Mouse (Mus musculus): ENCODE measurements around the gene Hemk1. TPM values are rescaled to one million over a fixed set of nuclear protein-coding genes. Genes with fewer than 3 reads are reported as not detected.

Hemk1 gene
- polyA plus RNA-seq, 1 experiment from 2014 or later: 11.5 TPM

DNA sequence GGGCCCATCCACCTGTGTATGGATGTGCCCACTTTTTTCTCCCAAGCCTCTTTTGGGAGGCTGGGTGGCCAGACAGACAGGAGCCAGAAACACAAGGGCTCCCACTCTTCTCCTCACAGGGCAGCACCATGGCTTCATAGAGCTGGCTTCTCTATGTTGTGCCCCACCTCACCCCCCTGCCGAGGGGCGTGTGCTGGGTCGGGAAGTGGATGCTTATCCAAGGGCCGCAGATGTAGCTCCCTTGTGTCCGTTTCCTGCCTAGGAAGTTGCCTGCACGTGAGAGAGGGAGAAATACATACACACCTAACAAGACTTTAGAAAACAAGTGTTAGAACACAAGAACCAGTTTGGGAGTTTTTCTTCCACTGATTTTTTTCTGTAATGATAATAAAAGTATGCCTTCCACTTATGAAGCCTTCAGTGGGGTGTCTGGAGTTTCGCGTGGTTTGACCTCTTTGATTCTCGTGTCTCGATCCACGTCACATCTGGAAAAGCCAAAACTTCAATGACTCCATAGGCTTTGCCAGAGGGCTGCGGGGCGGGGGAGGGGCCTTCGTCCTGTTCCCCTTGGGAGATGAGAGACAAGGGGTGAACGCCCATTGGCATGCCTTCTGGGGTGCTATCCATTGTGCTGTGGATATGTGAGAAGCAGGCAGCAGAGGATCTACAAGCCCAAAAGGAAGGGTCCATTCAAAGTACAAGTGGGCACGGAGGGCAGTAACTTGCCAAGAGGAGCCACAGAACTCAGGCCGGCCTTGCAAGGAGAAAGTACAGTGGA is 36.4 kb downstream of the Hemk1 start:
- WGBS: 69% methylated on average over 17 of the region's 17 CpGs
- ATAC-seq (ENCODE audit: low read depth): no peak
- peak overlapping the region; percentile 64 for H3K27ac ChIP-seq (ENCODE audit: low read length)
- H3K36me3 ChIP-seq (ENCODE audit: control insufficient read depth, insufficient read depth, low read length): peaks cover 14% of the 10 kb centered on the region
- no peaks in the 10 kb centered on the region for H3K9me3 ChIP-seq (ENCODE audit: control insufficient read depth, low read length)
- no peaks in the 10 kb centered on the region for H3K27me3 ChIP-seq (ENCODE audit: control insufficient read depth, insufficient read depth, low read depth, low read length)
- no peak overlapping the region for H3K4me3 ChIP-seq (ENCODE audit: low read length)
- peaks cover 27% of the 10 kb centered on the region for H3K4me1 ChIP-seq (replicated peaks; ENCODE audit: control insufficient read depth, insufficient read depth, low read length)
- H3K9ac ChIP-seq (ENCODE audit: low read length): no peak overlapping the region
- no peak overlapping the region for H3K4me2 ChIP-seq (ENCODE audit: low read depth, low read length)

DNA sequence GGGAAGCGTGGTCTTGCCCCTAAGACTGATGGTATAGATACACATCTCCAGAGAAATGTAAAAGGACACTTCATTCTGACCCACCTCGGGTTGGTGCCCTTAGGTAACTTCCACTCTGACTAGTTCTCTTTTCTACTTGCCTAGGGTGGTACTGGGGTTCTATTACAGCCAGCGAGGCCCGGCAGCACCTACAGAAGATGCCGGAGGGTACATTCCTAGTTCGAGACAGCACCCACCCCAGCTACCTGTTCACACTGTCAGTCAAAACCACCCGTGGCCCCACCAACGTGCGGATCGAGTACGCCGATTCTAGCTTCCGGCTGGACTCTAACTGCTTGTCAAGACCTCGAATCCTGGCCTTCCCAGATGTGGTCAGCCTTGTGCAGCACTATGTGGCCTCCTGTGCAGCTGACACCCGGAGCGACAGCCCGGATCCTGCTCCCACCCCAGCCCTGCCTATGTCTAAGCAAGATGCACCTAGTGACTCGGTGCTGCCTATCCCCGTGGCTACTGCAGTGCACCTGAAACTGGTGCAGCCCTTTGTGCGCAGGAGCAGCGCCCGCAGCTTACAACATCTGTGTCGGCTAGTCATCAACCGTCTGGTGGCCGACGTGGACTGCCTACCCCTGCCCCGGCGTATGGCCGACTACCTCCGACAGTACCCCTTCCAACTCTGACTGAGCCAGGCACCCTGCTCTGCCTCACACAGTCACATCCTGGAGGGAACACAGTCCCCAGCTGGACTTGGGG is 37.8 kb downstream of the Hemk1 start:
- Histone ChIP-seq H3K27me3 (ENCODE audit: control insufficient read depth, insufficient read depth, low read depth, low read length) (no peaks in the 10 kb centered on the region), H3K4me2 (ENCODE audit: low read depth, low read length) (no peak overlapping the region), H3K9me3 (ENCODE audit: control insufficient read depth, low read length) (no peaks in the 10 kb centered on the region), H3K4me1 (replicated peaks; ENCODE audit: control insufficient read depth, insufficient read depth, low read length) (peaks cover 24% of the 10 kb centered on the region), H3K36me3 (ENCODE audit: control insufficient read depth, insufficient read depth, low read length) (peaks cover 14% of the 10 kb centered on the region), H3K4me3 (ENCODE audit: low read length) (no peak overlapping the region), H3K27ac (ENCODE audit: low read length) (no peak overlapping the region), H3K9ac (ENCODE audit: low read length) (no peak overlapping the region)
- no peak for ATAC-seq (ENCODE audit: low read depth)
- WGBS: 90% methylated on average over 30 of the region's 30 CpGs

DNA sequence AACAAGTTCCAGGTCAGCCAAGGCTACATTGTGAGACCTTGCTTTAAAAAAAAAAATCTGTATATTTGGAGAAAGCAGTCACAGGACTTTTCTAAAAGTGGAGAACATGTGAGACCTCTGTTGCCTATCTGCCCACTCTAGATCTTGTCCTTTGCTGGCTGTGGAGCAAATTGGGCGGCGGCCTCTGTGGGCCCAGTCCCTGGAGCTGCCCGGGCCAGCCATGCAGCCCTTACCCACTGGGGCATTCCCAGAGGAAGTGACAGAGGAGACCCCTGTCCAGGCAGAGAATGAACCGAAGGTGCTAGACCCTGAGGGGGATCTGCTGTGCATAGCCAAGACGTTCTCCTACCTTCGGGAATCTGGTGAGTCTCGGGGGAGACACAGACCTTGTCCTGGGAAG is 38.4 kb downstream of the Hemk1 start:
- H3K36me3 ChIP-seq (ENCODE audit: control insufficient read depth, insufficient read depth, low read length): peaks cover 14% of the 10 kb centered on the region
- H3K4me1 ChIP-seq (replicated peaks; ENCODE audit: control insufficient read depth, insufficient read depth, low read length): peaks cover 21% of the 10 kb centered on the region
- no peaks in the 10 kb centered on the region for H3K27me3 ChIP-seq (ENCODE audit: control insufficient read depth, insufficient read depth, low read depth, low read length)
- ATAC-seq (ENCODE audit: low read depth): no peak
- no peak overlapping the region for H3K4me2 ChIP-seq (ENCODE audit: low read depth, low read length)
- WGBS: 81% methylated on average over 7 of the region's 7 CpGs
- H3K9ac ChIP-seq (ENCODE audit: low read length): no peak overlapping the region
- H3K9me3 ChIP-seq (ENCODE audit: control insufficient read depth, low read length): no peaks in the 10 kb centered on the region
- no peak overlapping the region for H3K4me3 ChIP-seq (ENCODE audit: low read length)
- no peak overlapping the region for H3K27ac ChIP-seq (ENCODE audit: low read length)

DNA sequence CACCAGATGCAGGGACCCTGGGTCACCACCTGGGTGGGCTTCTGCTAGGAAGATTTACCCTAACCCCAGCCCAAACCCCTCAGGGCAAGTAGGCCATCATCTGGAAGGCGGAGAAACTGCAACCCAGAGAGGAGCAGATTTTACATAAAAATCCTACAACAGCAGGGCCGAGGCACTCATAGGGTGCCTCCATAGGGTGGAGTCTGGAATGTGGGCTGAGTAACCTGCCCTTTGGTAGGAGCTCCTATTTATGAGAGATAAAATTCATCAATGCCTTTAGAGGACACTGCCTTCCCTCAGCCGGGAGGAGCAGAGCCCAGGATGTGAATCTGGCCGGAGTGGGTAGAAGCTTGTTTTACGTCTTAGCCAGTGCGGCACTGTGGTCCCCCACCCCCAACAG is 39.3 kb downstream of the Hemk1 start:
- Histone ChIP-seq H3K27me3 (ENCODE audit: control insufficient read depth, insufficient read depth, low read depth, low read length) (no peaks in the 10 kb centered on the region), H3K9ac (ENCODE audit: low read length) (peak overlapping the region; percentile 54), H3K27ac (ENCODE audit: low read length) (peak overlapping the region; percentile 80), H3K4me2 (ENCODE audit: low read depth, low read length) (peak overlapping the region; percentile 91), H3K4me1 (replicated peaks; ENCODE audit: control insufficient read depth, insufficient read depth, low read length) (peaks cover 21% of the 10 kb centered on the region), H3K36me3 (ENCODE audit: control insufficient read depth, insufficient read depth, low read length) (peaks cover 14% of the 10 kb centered on the region), H3K9me3 (ENCODE audit: control insufficient read depth, low read length) (no peaks in the 10 kb centered on the region), H3K4me3 (ENCODE audit: low read length) (peak overlapping the region; percentile 80)
- 69% methylated on average over 6 of the region's 6 CpGs for WGBS
- no peak for ATAC-seq (ENCODE audit: low read depth)

DNA sequence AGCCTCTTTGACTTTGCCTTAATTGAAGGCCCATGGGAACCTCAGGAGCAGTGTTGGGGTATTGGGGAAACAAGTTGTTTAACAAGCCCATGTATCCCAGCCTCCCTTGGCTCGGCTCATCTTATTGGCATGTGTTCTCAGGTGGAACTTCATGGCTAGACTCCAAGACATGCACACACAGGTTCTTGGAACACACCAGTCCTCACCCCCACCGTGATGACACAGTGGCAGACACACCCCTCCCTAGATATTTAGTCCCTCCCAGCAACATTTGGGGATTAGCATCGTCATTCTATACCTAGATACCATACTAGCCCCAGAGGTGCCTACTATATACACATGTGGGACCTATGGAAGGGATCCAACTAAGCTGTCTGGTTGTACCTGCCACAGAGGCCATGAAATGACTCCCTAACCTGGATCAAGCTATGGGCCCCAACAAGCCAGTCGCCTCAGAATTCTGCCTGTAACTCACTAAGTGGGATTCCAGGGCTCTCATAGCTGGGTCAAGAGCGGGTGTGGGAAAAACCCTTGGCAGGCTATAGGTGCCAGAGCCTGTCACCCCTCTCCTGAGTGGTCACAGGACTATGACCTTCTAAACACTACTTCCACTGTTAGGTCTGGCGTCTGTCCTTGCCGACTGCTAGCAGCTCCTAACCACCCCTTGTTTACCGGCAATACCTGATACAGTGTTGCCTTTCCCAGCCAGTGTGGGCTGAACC is 39.9 kb downstream of the Hemk1 start:
- peaks cover 21% of the 10 kb centered on the region for H3K4me1 ChIP-seq (replicated peaks; ENCODE audit: control insufficient read depth, insufficient read depth, low read length)
- peak overlapping the region; percentile 91 for H3K9ac ChIP-seq (ENCODE audit: low read length)
- no peak for ATAC-seq (ENCODE audit: low read depth)
- H3K9me3 ChIP-seq (ENCODE audit: control insufficient read depth, low read length): no peaks in the 10 kb centered on the region
- H3K36me3 ChIP-seq (ENCODE audit: control insufficient read depth, insufficient read depth, low read length): peaks cover 14% of the 10 kb centered on the region
- H3K27ac ChIP-seq (ENCODE audit: low read length): peak overlapping the region; percentile 80
- H3K4me3 ChIP-seq (ENCODE audit: low read length): peak overlapping the region; percentile 80
- H3K4me2 ChIP-seq (ENCODE audit: low read depth, low read length): peak overlapping the region; percentile 91
- no peaks in the 10 kb centered on the region for H3K27me3 ChIP-seq (ENCODE audit: control insufficient read depth, insufficient read depth, low read depth, low read length)
- 55% methylated on average over 8 of the region's 8 CpGs for WGBS

DNA sequence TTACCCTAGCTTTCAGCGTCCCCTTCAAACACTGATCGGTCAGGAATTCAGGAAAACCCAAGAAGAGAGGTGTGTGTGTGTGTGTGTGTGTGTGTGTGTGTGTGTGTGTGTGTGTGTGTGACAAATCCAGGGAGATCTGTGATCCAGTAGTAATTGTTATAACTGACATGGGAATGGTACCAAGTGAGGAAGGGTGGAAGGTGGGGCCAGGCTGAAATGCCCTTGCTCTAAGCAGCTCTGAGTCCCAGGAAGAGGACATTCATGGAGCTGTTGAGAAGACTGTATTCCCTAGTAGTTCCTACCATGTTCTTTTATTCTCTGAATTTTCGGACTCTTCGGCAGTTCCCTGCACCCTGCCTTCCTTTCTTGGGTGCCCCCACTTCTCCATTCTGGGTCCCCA is 40.5 kb downstream of the Hemk1 start:
- ATAC-seq (ENCODE audit: low read depth): no peak
- peak overlapping the region; percentile 91 for H3K4me2 ChIP-seq (ENCODE audit: low read depth, low read length)
- peak overlapping the region; percentile 80 for H3K4me3 ChIP-seq (ENCODE audit: low read length)
- no peaks in the 10 kb centered on the region for H3K9me3 ChIP-seq (ENCODE audit: control insufficient read depth, low read length)
- no peaks in the 10 kb centered on the region for H3K27me3 ChIP-seq (ENCODE audit: control insufficient read depth, insufficient read depth, low read depth, low read length)
- peak overlapping the region; percentile 91 for H3K9ac ChIP-seq (ENCODE audit: low read length)
- peaks cover 21% of the 10 kb centered on the region for H3K4me1 ChIP-seq (replicated peaks; ENCODE audit: control insufficient read depth, insufficient read depth, low read length)
- 66% methylated on average over 4 of the region's 4 CpGs for WGBS
- H3K27ac ChIP-seq (ENCODE audit: low read length): peak overlapping the region; percentile 92
- peaks cover 14% of the 10 kb centered on the region for H3K36me3 ChIP-seq (ENCODE audit: control insufficient read depth, insufficient read depth, low read length)

DNA sequence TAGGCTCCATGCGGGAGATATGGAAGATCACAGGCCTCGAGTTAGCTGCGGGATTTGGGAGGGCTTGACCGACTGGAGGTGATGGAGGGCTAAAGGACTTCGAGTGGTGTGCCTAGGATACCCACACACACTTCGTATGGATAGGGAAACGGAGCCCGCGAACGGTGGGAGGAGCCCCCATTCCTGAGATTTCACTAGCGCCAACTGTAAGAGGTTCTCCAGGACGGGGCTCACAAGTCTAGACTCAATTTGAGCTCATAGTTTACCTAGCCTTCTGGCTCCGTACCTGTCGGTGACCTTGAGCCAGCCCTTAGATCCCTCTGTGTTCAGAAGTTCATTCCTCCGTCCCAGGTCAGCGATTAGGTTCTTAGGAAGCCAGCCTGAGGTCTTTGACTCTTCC is 41.1 kb downstream of the Hemk1 start:
- peak overlapping the region; percentile 91 for H3K4me2 ChIP-seq (ENCODE audit: low read depth, low read length)
- peak; percentile 32 for ATAC-seq (ENCODE audit: low read depth)
- peaks cover 16% of the 10 kb centered on the region for H3K4me1 ChIP-seq (replicated peaks; ENCODE audit: control insufficient read depth, insufficient read depth, low read length)
- H3K4me3 ChIP-seq (ENCODE audit: low read length): peak overlapping the region; percentile 80
- WGBS: 2% methylated on average over 16 of the region's 16 CpGs
- peak overlapping the region; percentile 91 for H3K9ac ChIP-seq (ENCODE audit: low read length)
- peak overlapping the region; percentile 92 for H3K27ac ChIP-seq (ENCODE audit: low read length)
- H3K27me3 ChIP-seq (ENCODE audit: control insufficient read depth, insufficient read depth, low read depth, low read length): no peaks in the 10 kb centered on the region
- no peaks in the 10 kb centered on the region for H3K9me3 ChIP-seq (ENCODE audit: control insufficient read depth, low read length)
- peaks cover 14% of the 10 kb centered on the region for H3K36me3 ChIP-seq (ENCODE audit: control insufficient read depth, insufficient read depth, low read length)

DNA sequence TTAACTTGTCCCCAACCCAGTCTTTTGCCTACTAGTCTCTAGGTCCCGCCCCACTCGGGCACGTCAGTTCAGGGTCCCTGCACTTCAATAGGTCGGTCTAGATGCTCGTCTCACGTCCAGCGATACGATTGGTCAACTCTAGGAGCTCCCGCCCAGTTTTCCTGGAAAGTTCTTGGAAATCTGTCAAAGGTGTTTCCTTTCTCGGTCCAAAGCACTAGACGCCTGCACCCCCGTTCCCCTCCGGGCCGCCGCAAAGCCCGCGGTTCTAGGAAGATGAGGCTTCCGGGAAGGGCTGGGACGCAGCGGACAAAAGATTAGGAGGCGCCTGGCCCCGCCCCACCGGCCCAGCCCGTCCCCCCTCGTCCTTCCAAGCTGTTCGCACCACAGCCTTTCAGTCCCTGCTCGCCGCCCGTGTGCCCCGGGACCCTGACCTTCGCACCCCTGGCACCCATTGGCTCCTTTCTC is 41.6 kb downstream of the Hemk1 start:
- peak overlapping the region; percentile 91 for H3K9ac ChIP-seq (ENCODE audit: low read length)
- H3K27me3 ChIP-seq (ENCODE audit: control insufficient read depth, insufficient read depth, low read depth, low read length): no peaks in the 10 kb centered on the region
- under 1% methylated on average over 30 of the region's 31 CpGs for WGBS
- H3K9me3 ChIP-seq (ENCODE audit: control insufficient read depth, low read length): no peaks in the 10 kb centered on the region
- H3K27ac ChIP-seq (ENCODE audit: low read length): peak overlapping the region; percentile 92
- peak; percentile 97 for ATAC-seq (ENCODE audit: low read depth)
- peak overlapping the region; percentile 80 for H3K4me3 ChIP-seq (ENCODE audit: low read length)
- peak overlapping the region; percentile 91 for H3K4me2 ChIP-seq (ENCODE audit: low read depth, low read length)
- H3K36me3 ChIP-seq (ENCODE audit: control insufficient read depth, insufficient read depth, low read length): peaks cover 13% of the 10 kb centered on the region
- H3K4me1 ChIP-seq (replicated peaks; ENCODE audit: control insufficient read depth, insufficient read depth, low read length): peaks cover 15% of the 10 kb centered on the region

DNA sequence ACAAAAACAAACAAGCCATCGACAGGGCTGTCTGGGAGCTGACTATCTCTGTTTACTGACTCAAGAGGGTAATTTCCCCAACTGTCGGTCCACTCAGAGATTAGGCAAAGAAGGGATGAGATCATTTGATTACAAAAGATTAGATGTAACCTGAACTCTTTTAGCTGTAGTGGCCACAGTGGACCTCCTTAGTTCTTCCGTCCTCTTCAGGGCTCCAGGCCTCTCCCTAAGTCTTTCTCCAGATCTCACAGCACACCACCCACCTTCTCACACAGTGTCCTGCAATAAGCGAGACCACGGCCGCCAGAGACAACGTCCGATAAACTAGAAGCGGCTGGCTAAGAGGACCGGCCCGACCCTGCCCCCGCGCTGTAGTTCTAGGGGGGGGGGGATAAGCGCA is 42.1 kb downstream of the Hemk1 start:
- peak overlapping the region; percentile 56 for H3K9ac ChIP-seq (ENCODE audit: low read length)
- peak overlapping the region; percentile 80 for H3K4me3 ChIP-seq (ENCODE audit: low read length)
- ATAC-seq (ENCODE audit: low read depth): peak; percentile 24
- peak overlapping the region; percentile 91 for H3K4me2 ChIP-seq (ENCODE audit: low read depth, low read length)
- no peaks in the 10 kb centered on the region for H3K27me3 ChIP-seq (ENCODE audit: control insufficient read depth, insufficient read depth, low read depth, low read length)
- WGBS: under 1% methylated on average over 14 of the region's 14 CpGs
- peaks cover 15% of the 10 kb centered on the region for H3K4me1 ChIP-seq (replicated peaks; ENCODE audit: control insufficient read depth, insufficient read depth, low read length)
- H3K9me3 ChIP-seq (ENCODE audit: control insufficient read depth, low read length): no peaks in the 10 kb centered on the region
- H3K27ac ChIP-seq (ENCODE audit: low read length): peak overlapping the region; percentile 78
- peaks cover 10% of the 10 kb centered on the region for H3K36me3 ChIP-seq (ENCODE audit: control insufficient read depth, insufficient read depth, low read length)
